Mouse (Mus musculus) olfactory bulb, adult 2 months (tissue): ENCODE data around the gene Syde1. TPM values are rescaled to one million over a fixed set of nuclear protein-coding genes. Genes with fewer than 3 reads are reported as not detected.

Experiments
- H3K27ac ChIP-seq: fragments of 200-500 bp; 2 replicates; pipeline ENCODE4 v1.5.1; 2012; ENCODE audit warnings: low read depth, low read length; ENCODE audit not compliant: insufficient read depth
- H3K4me1 ChIP-seq: fragments of 200-500 bp; 2 replicates; pipeline ENCODE4 v1.6.1; 2012; ENCODE audit warnings: low read length; ENCODE audit not compliant: control insufficient read depth, insufficient read depth
- H3K4me3 ChIP-seq: fragments of 200-500 bp; 2 replicates; pipeline ENCODE4 v1.5.1; 2012; ENCODE audit warnings: mild to moderate bottlenecking, low read depth, low read length, moderate library complexity; ENCODE audit not compliant: insufficient read depth
- CTCF ChIP-seq: fragments of 200-500 bp; IDR thresholded peaks from 2 replicates; pipeline ENCODE4 v1.5.1; 2012; ENCODE audit warnings: low read depth, mild to moderate bottlenecking, low read length, moderate library complexity; ENCODE audit not compliant: insufficient read depth
- POLR2A ChIP-seq: fragments of 200-500 bp; IDR thresholded peaks from 2 replicates; pipeline ENCODE4 v1.6.1; 2012; ENCODE audit warnings: mild to moderate bottlenecking, low read depth, low read length, moderate library complexity; ENCODE audit not compliant: insufficient read depth
- WGBS: fragments of 180-500 bp; shearing (Covaris S2); methylation state at CpG from one replicate; pipeline ENCODE4 v1.1.7; 2018; 5-methylcytosine and 5-hydroxymethylcytosine counted together
- polyA plus RNA-seq: library from polyadenylated mRNA; stranded (reverse); fragments of >200 nt; gene quantifications from 2 replicates; pipeline ENCODE4 v1.2.4, GENCODE M21; 2012; ENCODE audit warnings: low replicate concordance; ENCODE audit not compliant: missing spikeins, insufficient read depth, insufficient read length

The Syde1 gene
- polyA plus RNA-seq, 1 experiment, result not detected

GRCm38 (mm10) chr10:78581121-78581520 lies 10.6 kb downstream of the Syde1 start:
- TF ChIP-seq POLR2A, result no peak
- TF ChIP-seq CTCF, result no peak
- no peak overlapping the region for H3K4me3 ChIP-seq
- WGBS, result 92% methylated on average over 7 of the region's 7 CpGs
- peaks cover 4% of the 10 kb centered on the region for H3K4me1 ChIP-seq
- no peak overlapping the region for H3K27ac ChIP-seq

GRCm38 (mm10) chr10:78578204-78578603 lies 13.6 kb downstream of the Syde1 start:
- WGBS, result 73% methylated on average over 3 of the region's 3 CpGs
- H3K27ac ChIP-seq, result no peak overlapping the region
- no peak overlapping the region for H3K4me3 ChIP-seq
- H3K4me1 ChIP-seq, result peaks cover 6% of the 10 kb centered on the region
- TF ChIP-seq POLR2A, result no peak
- TF ChIP-seq CTCF, result no peak

- 97% methylated on average over 16 of the region's 16 CpGs for WGBS
- Histone ChIP-seq H3K27ac (no peak overlapping the region), H3K4me3 (no peak overlapping the region), H3K4me1 (peaks cover 6% of the 10 kb centered on the region)
- no peak for TF ChIP-seq CTCF
- TF ChIP-seq POLR2A, result no peak
Observed at GRCm38 (mm10) chr10:78576435-78577184, 15.2 kb downstream of the Syde1 start.

GRCm38 (mm10) chr10:78575690-78576089 lies 16.1 kb downstream of the Syde1 start:
- WGBS, result 21% methylated on average over 2 of the region's 2 CpGs
- TF ChIP-seq CTCF (no peak), POLR2A (no peak)
- Histone ChIP-seq H3K4me1 (peaks cover 6% of the 10 kb centered on the region), H3K27ac (no peak overlapping the region), H3K4me3 (no peak overlapping the region)

GRCm38 (mm10) chr10:78575105-78575632 lies 16.6 kb downstream of the Syde1 start:
- peak overlapping the region; percentile 91; the same call in 1 of the 2 replicates for H3K27ac ChIP-seq
- H3K4me1 ChIP-seq, result peaks cover 8% of the 10 kb centered on the region
- peak overlapping the region; percentile 81 for H3K4me3 ChIP-seq
- 10% methylated on average over 13 of the region's 13 CpGs for WGBS
- TF ChIP-seq POLR2A (no peak), CTCF (no peak)

GRCm38 (mm10) chr10:78574250-78575104 lies 17.3 kb downstream of the Syde1 start, which contains the start of gene Ilvbl:
Ilvbl (plus strand) TSS chr10:78574346.
- TF ChIP-seq POLR2A (no peak), CTCF (no peak)
- Histone ChIP-seq H3K4me1 (peaks cover 8% of the 10 kb centered on the region), H3K4me3 (peak within 1 kb of the TSS; percentile 81), H3K27ac (peak within 1 kb of the TSS; percentile 91)
- under 1% methylated on average over 51 of the region's 51 CpGs for WGBS

- TF ChIP-seq CTCF (no peak), POLR2A (no peak)
- no peak overlapping the region for H3K27ac ChIP-seq
- peaks cover 8% of the 10 kb centered on the region for H3K4me1 ChIP-seq
- 43% methylated on average over 3 of the region's 3 CpGs for WGBS
- no peak overlapping the region for H3K4me3 ChIP-seq
Observed at GRCm38 (mm10) chr10:78573226-78573625, 18.5 kb downstream of the Syde1 start.

- WGBS, result 21% methylated on average over 2 of the region's 2 CpGs
- Histone ChIP-seq H3K4me3 (no peak overlapping the region), H3K27ac (peak overlapping the region; percentile 25; the same call in 1 of the 2 replicates), H3K4me1 (peaks cover 5% of the 10 kb centered on the region)
- TF ChIP-seq CTCF, result no peak
- TF ChIP-seq POLR2A, result no peak
Observed at GRCm38 (mm10) chr10:78570897-78571296, 20.9 kb downstream of the Syde1 start.
